Mouse (Mus musculus) gastrocnemius, adult 2 months (tissue): ENCODE results near the gene Col26a1. TPM values are rescaled to one million over a fixed set of nuclear protein-coding genes. Genes with fewer than 3 reads are reported as not detected.

Source experiments
- DNase-seq: peaks from one replicate; pipeline ENCODE4 v3.0.0; 2022
- H3K27ac ChIP-seq: fragments of 200-600 bp; 2 replicates; pipeline ENCODE4 v1.8.1; 2022; ENCODE audit warnings: mild to moderate bottlenecking
- H3K4me3 ChIP-seq: fragments of 200-600 bp; 2 replicates; pipeline ENCODE4 v1.8.1; 2022; ENCODE audit warnings: mild to moderate bottlenecking, moderate library complexity
- CTCF ChIP-seq: fragments of 200-600 bp; IDR thresholded peaks from 2 replicates; pipeline ENCODE4 v1.8.1; 2022; ENCODE audit warnings: antibody characterized with exemption, mild to moderate bottlenecking, moderate library complexity
- intact Hi-C: fragments of 180-260 bp; cut with DNase I; formaldehyde crosslinking; loops from one replicate; pipeline ENCODE4 v1.15.1; 2025
- total RNA-seq, 2 experiments: library from RNA; stranded (reverse); gene quantifications; 2 replicates each; pipeline ENCODE4 v1.2.3; 2021

Gene Col26a1
- total RNA-seq, 2 experiments from 2014 or later = 1.4 to 2.1 TPM

DNA sequence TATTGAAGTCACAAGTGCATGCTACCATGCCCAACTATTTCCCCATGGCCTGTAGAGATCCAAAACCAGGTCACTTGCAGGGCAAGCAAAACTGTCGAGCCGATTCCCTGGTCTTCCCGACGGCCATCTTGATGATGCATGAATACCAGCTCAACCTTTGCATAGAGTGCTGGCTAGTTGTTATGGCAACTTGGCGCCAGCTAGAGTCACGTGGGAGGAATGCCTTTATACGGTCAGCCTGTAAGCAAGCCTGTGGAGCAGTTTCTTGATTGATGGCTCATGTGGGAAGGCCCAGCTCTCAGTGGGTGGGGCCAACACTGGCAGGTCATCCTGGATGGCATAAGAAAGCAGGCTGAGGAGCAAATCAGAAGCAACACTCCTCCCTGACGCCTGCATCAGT, 61.0 kb downstream of the Col26a1 start:
- no peak for DNase-seq
- H3K4me3 ChIP-seq = no peak overlapping the region
- intact Hi-C loops = no loop called here
- no peak for TF ChIP-seq CTCF
- H3K27ac ChIP-seq = no peak overlapping the region

GRCm38 (mm10) chr5:136820911-136821310, 62.1 kb downstream of the Col26a1 start:
- no peak for TF ChIP-seq CTCF
- no peak for DNase-seq
- intact Hi-C loops = no loop called here
- no peak overlapping the region for H3K4me3 ChIP-seq
- H3K27ac ChIP-seq = no peak overlapping the region

GRCm38 (mm10) chr5:136819686-136820085, 63.3 kb downstream of the Col26a1 start:
- no peak for TF ChIP-seq CTCF

GRCm38 (mm10) chr5:136810539-136811374, 72.3 kb downstream of the Col26a1 start:
- H3K27ac ChIP-seq = no peak overlapping the region
- DNase-seq = peak; percentile 33
- H3K4me3 ChIP-seq = peak overlapping the region; percentile 47
- intact Hi-C loops = no loop called here
- TF ChIP-seq CTCF = no peak

More at GRCm38 (mm10) chr5:136819686-136820085, 63.3 kb downstream of the Col26a1 start:
- intact Hi-C loops = no loop called here
- Histone ChIP-seq H3K27ac (no peak overlapping the region), H3K4me3 (no peak overlapping the region)
- DNase-seq = no peak

DNA sequence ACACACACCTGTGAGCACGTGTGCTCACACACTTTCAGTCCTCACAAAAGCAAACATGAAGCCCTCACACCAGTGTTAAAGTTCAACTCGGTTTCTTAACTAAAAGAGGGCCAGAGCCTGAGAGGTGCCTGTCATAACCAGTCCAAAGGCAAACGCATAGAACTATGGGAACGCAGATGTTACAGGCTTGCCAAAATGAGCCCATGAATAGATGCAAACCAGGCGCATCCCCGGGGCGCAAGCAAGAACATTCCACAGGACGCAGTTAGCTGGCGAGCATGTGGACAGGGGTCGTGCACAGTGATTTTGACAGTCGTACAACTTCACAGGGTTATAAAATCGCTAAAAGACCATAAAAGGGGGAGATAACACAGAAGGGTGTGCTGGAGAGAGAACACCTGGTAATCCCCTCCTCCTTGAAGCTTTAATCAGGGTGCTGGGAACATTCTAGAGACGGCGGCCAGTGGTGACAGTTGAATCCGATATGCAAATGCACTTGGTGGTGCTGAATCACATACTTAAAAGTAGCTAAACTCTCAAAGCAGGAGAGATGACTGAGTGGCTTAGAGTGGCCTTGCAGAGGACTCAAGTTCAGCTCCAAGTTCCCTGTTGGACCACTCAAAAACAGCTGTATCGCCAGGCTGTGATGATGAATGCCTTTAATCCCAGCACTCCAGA, 76.5 kb downstream of the Col26a1 start:
- intact Hi-C loops = no loop called here
- no peak for TF ChIP-seq CTCF
- no peak overlapping the region for H3K27ac ChIP-seq

GRCm38 (mm10) chr5:136805019-136805418, 78.0 kb downstream of the Col26a1 start:
- TF ChIP-seq CTCF = no peak
- no peak for DNase-seq
- intact Hi-C loops = no loop called here
- Histone ChIP-seq H3K4me3 (no peak overlapping the region), H3K27ac (no peak overlapping the region)

More for the DNA sequence above, 76.5 kb downstream of the Col26a1 start:
- H3K4me3 ChIP-seq = no peak overlapping the region
- DNase-seq = no peak

DNA sequence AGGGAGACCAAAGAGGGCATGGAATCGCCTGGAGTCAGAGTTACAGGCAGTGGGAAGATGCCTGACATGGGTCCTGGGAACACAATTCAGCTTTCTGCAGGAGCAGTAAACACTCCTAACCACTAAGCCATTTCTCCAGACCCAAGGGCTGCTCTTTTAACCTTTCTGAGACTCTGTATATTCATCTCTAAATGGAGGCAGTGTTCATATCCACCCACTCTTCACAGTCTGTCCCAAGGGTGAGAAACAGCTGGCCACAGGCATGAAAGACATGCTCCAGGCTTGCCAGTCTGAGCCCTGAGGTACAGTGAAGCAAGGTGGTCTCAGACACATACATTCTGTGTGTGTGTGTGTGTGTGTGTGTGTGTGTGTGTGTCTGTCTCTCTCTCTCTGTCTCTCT, 78.8 kb downstream of the Col26a1 start:
- intact Hi-C loops = no loop called here
- DNase-seq = no peak
- no peak for TF ChIP-seq CTCF
- H3K27ac ChIP-seq = no peak overlapping the region
- no peak overlapping the region for H3K4me3 ChIP-seq

DNA sequence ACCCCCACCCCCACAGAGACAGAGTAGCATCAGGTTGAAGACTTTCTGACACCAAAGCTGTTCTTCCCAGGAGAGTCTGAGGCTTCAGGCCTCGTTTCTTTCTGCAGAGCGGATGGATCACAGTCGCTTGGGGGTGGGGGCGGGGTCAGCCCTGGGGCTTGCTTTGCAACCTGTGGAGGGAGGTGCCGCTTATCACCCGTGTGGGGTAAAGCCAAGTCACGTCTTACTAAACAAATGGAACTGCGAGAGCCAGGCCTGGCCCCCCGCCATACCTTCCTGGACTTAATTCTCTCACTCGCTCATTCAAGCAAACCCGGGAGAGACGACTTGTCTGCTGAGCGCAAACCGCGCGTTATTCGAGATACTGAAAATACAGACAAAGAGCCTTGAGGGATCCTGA, 80.3 kb downstream of the Col26a1 start:
- Histone ChIP-seq H3K4me3 (peak overlapping the region; percentile 57), H3K27ac (no peak overlapping the region)
- DNase-seq = no peak
- intact Hi-C loops = no loop called here
- no peak for TF ChIP-seq CTCF

DNA sequence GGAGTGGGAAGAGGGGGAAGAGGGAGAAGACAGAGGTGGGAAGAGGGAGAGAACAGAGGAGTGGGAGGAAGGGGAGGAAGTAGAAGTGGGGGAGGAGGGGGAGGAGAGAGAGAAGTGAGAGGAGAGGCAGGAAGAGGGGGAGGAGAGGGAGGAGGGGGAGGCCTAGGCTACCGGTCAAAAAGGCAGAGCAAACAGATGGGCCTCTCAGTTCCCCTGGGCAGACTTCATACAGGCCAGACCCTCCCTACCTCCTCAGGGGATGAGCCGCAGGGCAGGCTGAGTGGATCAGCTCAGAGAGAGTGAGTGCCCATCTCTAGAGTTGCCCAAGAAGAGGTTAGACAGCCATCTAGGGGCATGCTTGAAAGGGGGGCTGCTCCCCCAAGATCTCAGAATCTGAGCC, 86.1 kb downstream of the Col26a1 start:
- Histone ChIP-seq H3K27ac (no peak overlapping the region), H3K4me3 (no peak overlapping the region)
- DNase-seq = no peak
- intact Hi-C loops = no loop called here
- TF ChIP-seq CTCF = no peak

GRCm38 (mm10) chr5:136793807-136794206, 89.2 kb downstream of the Col26a1 start:
- no peak for TF ChIP-seq CTCF
- DNase-seq = no peak
- H3K4me3 ChIP-seq = no peak overlapping the region
- no peak overlapping the region for H3K27ac ChIP-seq
- intact Hi-C loops = no loop called here

DNA sequence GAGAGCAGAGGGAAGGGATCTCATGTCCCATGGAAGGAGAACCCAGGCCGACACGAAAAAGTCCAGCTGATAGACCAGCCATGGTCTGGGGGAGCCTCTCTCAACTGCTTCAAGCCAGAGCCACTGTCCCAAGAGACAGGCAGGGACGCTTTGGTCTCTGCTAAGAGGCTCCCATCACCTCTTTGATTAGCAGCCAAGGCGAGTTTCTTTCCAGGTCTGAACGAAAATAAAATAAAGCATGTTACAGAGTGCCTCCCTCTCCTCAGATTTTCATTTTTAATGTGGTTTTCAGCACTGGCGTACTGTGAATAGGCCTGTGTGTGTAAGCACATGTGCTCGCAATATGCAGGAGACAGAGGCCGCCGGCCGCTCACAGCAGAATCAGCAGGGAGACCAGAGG, 90.5 kb downstream of the Col26a1 start:
- intact Hi-C loops = no loop called here
- H3K4me3 ChIP-seq = no peak overlapping the region

DNA sequence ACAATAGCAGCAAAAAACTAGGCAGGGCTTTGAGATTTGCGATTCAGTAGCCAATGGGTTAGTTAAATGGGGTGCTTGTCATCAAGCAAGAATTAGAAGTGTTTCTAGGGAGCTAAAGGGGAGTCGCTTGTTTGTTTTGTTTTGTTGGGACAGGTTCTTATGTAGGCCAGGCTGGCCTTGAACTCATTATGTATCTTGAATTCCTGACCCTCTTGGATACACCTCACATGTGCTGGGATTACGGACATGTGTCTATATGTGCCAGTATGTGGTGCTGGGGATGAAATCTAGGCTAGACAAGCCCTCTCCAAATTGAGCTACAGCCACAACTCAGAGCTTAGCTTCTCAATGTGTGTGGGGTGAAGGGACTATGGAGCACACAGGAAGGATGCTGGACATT, 91.8 kb downstream of the Col26a1 start:
- intact Hi-C loops = loop anchor here (1.0 kb wide), 1 partner anchor 90 kb away; no protein-coding TSS in a partner anchor
- TF ChIP-seq CTCF = no peak
- no peak overlapping the region for H3K27ac ChIP-seq
- no peak overlapping the region for H3K4me3 ChIP-seq
- no peak for DNase-seq

More for the DNA sequence above, 90.5 kb downstream of the Col26a1 start:
- no peak for DNase-seq
- H3K27ac ChIP-seq = no peak overlapping the region
- no peak for TF ChIP-seq CTCF

- Histone ChIP-seq H3K27ac (no peak overlapping the region), H3K4me3 (no peak overlapping the region)
- DNase-seq = peak; percentile 87
- intact Hi-C loops = loop anchor here (1.0 kb wide), 1 partner anchor 91 kb away; no protein-coding TSS in a partner anchor
- TF ChIP-seq CTCF = no peak; the same call in 1 of the 2 replicates
Observed at GRCm38 (mm10) chr5:136790570-136791196, 92.3 kb downstream of the Col26a1 start.
